Mouse (Mus musculus) kidney, adult 2 months (tissue): ENCODE measurements at regions not wholly inside any gene's neighbourhood (a gene's known extent, or its start where the extent isn't known, plus 50 kb on each side); places are given as distances from the start of the nearest gene placed in this dataset.

Source experiments
- CTCF ChIP-seq: fragments of 200-500 bp; conservative IDR thresholded peaks from 2 replicates; pipeline ENCODE4 v1.5.1; 2011; ENCODE audit warnings: low read depth, mild to moderate bottlenecking, control low read depth, low read length, moderate library complexity, mixed read lengths; ENCODE audit not compliant: insufficient read depth, insufficient read length
- POLR2A ChIP-seq: fragments of 200-500 bp; IDR thresholded peaks from one replicate; pipeline ENCODE4 v1.6.1; 2011; ENCODE audit warnings: low read depth, low read length, control low read depth

DNA sequence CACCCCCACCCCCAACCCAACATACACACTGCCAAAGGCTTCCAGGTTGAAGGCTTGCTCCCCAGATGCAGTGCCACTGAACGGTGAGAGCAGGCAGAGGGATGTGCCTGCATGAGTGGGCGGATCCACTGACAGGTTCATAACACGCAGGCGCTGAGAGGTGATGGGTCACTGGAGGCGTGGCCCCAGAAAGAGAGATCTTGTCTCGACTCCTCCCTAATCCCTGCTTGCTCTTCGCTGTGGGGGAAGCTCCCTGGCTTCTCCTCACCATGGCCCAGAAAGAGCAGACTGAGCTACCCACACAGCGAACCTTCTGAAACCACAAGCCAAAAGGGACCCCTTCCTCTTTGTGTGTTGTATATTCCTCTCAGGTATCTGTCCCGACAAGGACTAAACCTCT is 470.6 kb upstream of the Tbx3 start:
- TF ChIP-seq POLR2A (no peak), CTCF (no peak)
